Mouse (Mus musculus) ES-E14 (cell line): ENCODE measurements at regions not wholly inside any gene's neighbourhood (a gene's known extent, or its start where the extent isn't known, plus 50 kb on each side); places are given as distances from the start of the nearest gene placed in this dataset.

Source experiments
- CHD2 ChIP-seq: IDR thresholded peaks from 2 replicates; pipeline ENCODE4 v1.6.1; 2014; ENCODE audit warnings: mild to moderate bottlenecking, low read depth, low read length, inconsistent platforms
- HCFC1 ChIP-seq: IDR thresholded peaks from 2 replicates; pipeline ENCODE4 v1.6.1; 2012; ENCODE audit warnings: low read length, inconsistent platforms, borderline replicate concordance; ENCODE audit not compliant: insufficient read depth
- MAFK ChIP-seq: IDR thresholded peaks from 2 replicates; pipeline ENCODE4 v1.6.1; 2014; ENCODE audit warnings: mild to moderate bottlenecking, low read depth, low read length, inconsistent platforms; ENCODE audit not compliant: insufficient read depth
- ZC3H11A ChIP-seq: IDR thresholded peaks from 2 replicates; pipeline ENCODE4 v1.6.1; 2012; ENCODE audit warnings: low read depth, mild to moderate bottlenecking, inconsistent platforms, low read length, borderline replicate concordance

- no peak for TF ChIP-seq HCFC1
- no peak for TF ChIP-seq MAFK
- TF ChIP-seq ZC3H11A: no peak
- no peak for TF ChIP-seq CHD2
These were observed 122.9 kb upstream of the Emcn start for GRCm38 (mm10) chr3:137217926-137218325.
